Mouse (Mus musculus) stomach, postnatal 0 days (tissue): ENCODE measurements around the gene Reps1. TPM values are rescaled to one million over a fixed set of nuclear protein-coding genes. Genes with fewer than 3 reads are reported as not detected.

Experiments
- ATAC-seq: fragments of 200-750 bp; cut with Nextera tagmentation; 2 replicates; pipeline ENCODE4 v1.8.0; 2017; ENCODE audit not compliant: low FRiP score, low TSS enrichment
- DNase-seq: peaks from one replicate; pipeline ENCODE4 v3.0.0-alpha.2; 2016; ENCODE audit warnings: low spot score
- H3K27ac ChIP-seq: fragments of 300-500 bp; sonication (generic); replicated peaks from 2 replicates; pipeline ENCODE4 v1.5.1; 2014; ENCODE audit warnings: mild to moderate bottlenecking, control low read depth
- H3K27me3 ChIP-seq: fragments of 300-500 bp; sonication (generic); 2 replicates; pipeline ENCODE4 v1.6.1; 2014; ENCODE audit warnings: low read length; ENCODE audit not compliant: control insufficient read depth, insufficient read depth
- H3K36me3 ChIP-seq: fragments of 300-500 bp; sonication (generic); 2 replicates; pipeline ENCODE4 v1.6.1; 2014; ENCODE audit warnings: low read length, mixed read lengths; ENCODE audit not compliant: control insufficient read depth, insufficient read depth
- H3K4me1 ChIP-seq: fragments of 300-500 bp; sonication (generic); replicated peaks from 2 replicates; pipeline ENCODE4 v1.6.1; 2014; ENCODE audit warnings: antibody characterized with exemption; ENCODE audit not compliant: control insufficient read depth, insufficient read depth
- H3K4me2 ChIP-seq: fragments of 300-500 bp; sonication (generic); replicated peaks from 2 replicates; pipeline ENCODE4 v1.6.1; 2014; ENCODE audit warnings: low read depth, mild to moderate bottlenecking, control low read depth, moderate library complexity
- H3K4me3 ChIP-seq: fragments of 300-500 bp; sonication (generic); 2 replicates; pipeline ENCODE4 v1.5.1; 2014; ENCODE audit warnings: low read depth, low read length, control low read depth
- H3K9ac ChIP-seq: fragments of 300-500 bp; sonication (generic); 2 replicates; pipeline ENCODE4 v1.6.1; 2014; ENCODE audit warnings: mild to moderate bottlenecking, low read length, control low read depth, mixed read lengths
- H3K9me3 ChIP-seq: fragments of 300-500 bp; sonication (generic); 2 replicates; pipeline ENCODE4 v1.6.1; 2016; ENCODE audit warnings: low read length; ENCODE audit not compliant: control insufficient read depth
- CTCF ChIP-seq: IDR thresholded peaks from 2 replicates; pipeline ENCODE4 v1.5.1; 2016; ENCODE audit warnings: antibody characterized with exemption, low read depth, mild to moderate bottlenecking, moderate library complexity
- EP300 ChIP-seq: optimal IDR thresholded peaks from 2 replicates; pipeline ENCODE3; 2016; ENCODE audit warnings: antibody characterized with exemption
- whole genome bisulfite sequencing: fragments of 180-500 bp; shearing (Covaris S2); extraction: QIAGEN DNeasy Blood & Tissue Kit; methylation state at CpG from one replicate; pipeline ENCODE4 v1.1.7; 2014; 5-methylcytosine and 5-hydroxymethylcytosine counted together
- polyA plus RNA-seq: library from polyadenylated mRNA; unstranded; fragments of >200 nt; fragmentation: Nextera tagmentation; extraction: Ambion mirVana; gene quantifications from 2 replicates; pipeline ENCODE4 v1.2.1, GENCODE M21; 2015

Gene Reps1
- 10.6 and 12.9 TPM in 2 replicates for polyA plus RNA-seq

DNA sequence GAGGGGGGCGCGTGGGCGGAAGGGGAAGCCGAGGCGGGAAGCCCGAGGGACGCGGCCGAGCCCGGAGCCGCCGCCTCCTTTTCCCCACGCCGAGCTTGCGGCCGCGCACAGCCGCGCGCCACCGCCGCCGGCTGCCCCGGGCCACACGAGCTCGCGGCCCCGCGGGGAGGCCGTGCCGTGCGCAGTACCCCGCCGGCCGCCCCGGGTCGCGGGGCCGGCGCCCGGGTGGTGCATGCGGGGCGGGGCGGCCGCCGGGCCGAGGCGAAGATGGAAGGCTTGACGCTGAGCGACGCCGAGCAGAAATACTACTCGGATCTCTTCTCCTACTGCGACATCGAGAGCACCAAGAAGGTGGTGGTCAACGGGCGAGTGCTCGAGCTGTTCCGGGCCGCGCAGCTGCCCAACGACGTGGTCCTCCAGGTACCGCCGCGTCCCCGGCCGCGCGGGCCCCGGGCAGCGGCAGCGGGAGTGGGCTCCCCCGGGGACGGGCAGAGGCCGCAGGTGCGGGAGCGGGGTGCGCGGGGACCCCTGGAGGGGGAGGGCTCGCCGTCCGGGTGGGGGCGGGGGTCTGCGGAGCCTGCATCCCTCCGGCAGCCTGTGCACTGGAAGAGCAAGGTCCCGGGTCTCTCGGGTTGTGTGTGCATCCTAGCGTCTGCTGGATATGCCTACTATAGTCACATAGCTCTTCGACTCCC, at the start of gene Reps1:
Reps1 (plus strand) TSS at position 166 of the 695 bp plus-strand sequence.
- 1% methylated on average over 51 of the region's 90 CpGs for WGBS
- ATAC-seq (peak; percentile 78), DNase-seq (peak; percentile 53)
- no peaks in the 10 kb centered on the region for H3K9me3 ChIP-seq
- H3K27me3 ChIP-seq: no peaks in the 10 kb centered on the region
- peak within 1 kb of the TSS; percentile 95 for H3K27ac ChIP-seq
- no peaks in the 10 kb centered on the region for H3K36me3 ChIP-seq
- H3K4me3 ChIP-seq: peak within 1 kb of the TSS; percentile 97
- H3K4me2 ChIP-seq: peak within 1 kb of the TSS; percentile 66
- H3K4me1 ChIP-seq: no peaks in the 10 kb centered on the region
- peak within 1 kb of the TSS; percentile 97 for H3K9ac ChIP-seq
- TF ChIP-seq EP300: no peak
- no peak for TF ChIP-seq CTCF

DNA sequence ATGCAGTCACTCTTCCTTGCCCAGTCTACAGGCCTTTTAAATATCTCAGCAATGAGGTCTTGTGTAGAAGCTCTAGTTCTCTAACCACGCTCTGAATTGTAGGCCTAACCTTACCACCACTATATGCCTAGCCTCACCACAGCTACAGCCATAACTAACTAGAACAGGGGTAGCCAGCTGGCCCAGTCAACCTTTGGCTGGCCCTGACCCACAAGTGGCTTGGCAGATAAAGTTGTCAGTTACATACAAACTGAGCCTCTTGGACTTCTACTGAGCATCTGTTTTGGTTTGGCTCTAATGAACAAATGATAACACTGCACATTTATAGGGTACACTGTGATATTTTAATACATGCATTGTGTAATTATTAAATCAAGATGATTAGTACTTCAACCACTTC, 48.9 kb upstream of the Reps1 start:
- Histone ChIP-seq H3K9me3 (no peaks in the 10 kb centered on the region), H3K4me3 (no peak overlapping the region), H3K9ac (no peak overlapping the region), H3K27ac (no peak overlapping the region), H3K36me3 (peaks cover 5% of the 10 kb centered on the region; the same call in 1 of the 2 replicates), H3K4me1 (no peaks in the 10 kb centered on the region), H3K27me3 (no peaks in the 10 kb centered on the region), H3K4me2 (no peak overlapping the region)
- TF ChIP-seq EP300: no peak
- TF ChIP-seq CTCF: no peak
- ATAC-seq: no peak
- WGBS: 74% methylated on average over 1 of the region's 1 CpGs
- DNase-seq: no peak

- H3K9me3 ChIP-seq: no peaks in the 10 kb centered on the region
- DNase-seq (no peak), ATAC-seq (no peak)
- 81% methylated on average over 3 of the region's 3 CpGs for WGBS
- TF ChIP-seq CTCF (no peak), EP300 (no peak)
- H3K27ac ChIP-seq: no peak overlapping the region
- no peak overlapping the region for H3K4me3 ChIP-seq
- no peak overlapping the region for H3K4me2 ChIP-seq
- H3K9ac ChIP-seq: no peak overlapping the region
- H3K4me1 ChIP-seq: no peaks in the 10 kb centered on the region
- no peaks in the 10 kb centered on the region for H3K27me3 ChIP-seq
- H3K36me3 ChIP-seq: peaks cover 5% of the 10 kb centered on the region; the same call in 1 of the 2 replicates
Measured at GRCm38 (mm10) chr10:18007243-18007642, 48.4 kb upstream of the Reps1 start.

DNA sequence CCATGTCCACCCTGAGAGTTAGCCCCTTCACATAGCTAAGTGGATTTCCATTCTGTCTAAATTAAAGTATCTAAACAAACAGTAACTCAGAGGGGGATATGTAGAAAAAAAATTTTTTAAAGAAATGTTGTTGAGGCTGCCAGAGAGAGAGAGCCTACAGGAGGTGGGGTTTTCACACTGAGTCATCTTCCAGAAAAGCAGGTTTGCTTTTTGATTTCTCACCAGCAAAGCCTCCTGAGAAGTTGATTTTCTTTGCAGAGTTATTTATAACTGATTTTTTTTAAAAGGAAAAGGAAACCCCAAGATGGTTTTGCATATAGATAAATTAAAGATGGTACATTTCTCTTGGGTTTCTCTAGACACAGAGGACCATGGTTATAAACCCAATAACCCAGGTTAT, 47.5 kb upstream of the Reps1 start:
- Histone ChIP-seq H3K9ac (no peak overlapping the region), H3K4me2 (no peak overlapping the region), H3K27me3 (no peaks in the 10 kb centered on the region), H3K4me1 (no peaks in the 10 kb centered on the region), H3K27ac (no peak overlapping the region), H3K36me3 (peaks cover 5% of the 10 kb centered on the region; the same call in 1 of the 2 replicates), H3K9me3 (no peaks in the 10 kb centered on the region), H3K4me3 (no peak overlapping the region)
- ATAC-seq (no peak), DNase-seq (no peak)
- TF ChIP-seq CTCF: no peak

DNA sequence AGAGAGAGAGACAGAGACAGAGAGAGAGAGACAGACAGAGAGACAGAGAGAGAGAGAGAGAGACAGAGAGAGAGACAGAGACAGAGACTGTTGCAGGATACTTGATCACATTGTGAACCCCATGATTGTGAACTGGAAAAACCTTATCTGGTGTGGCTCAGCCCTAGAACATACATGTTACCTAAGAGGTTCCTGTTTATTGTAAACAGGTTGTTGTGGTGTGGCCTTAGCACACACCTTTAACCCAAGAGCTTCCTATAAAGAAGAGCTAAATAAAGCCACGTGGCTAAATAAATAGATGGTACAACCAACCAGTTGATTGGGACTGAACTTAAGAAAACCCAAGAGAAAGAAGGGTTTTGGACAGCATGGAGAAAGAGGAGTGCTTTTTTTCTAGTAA, 45.9 kb upstream of the Reps1 start:
- no peak overlapping the region for H3K9ac ChIP-seq
- 73% methylated on average over 1 of the region's 1 CpGs for WGBS
- no peak overlapping the region for H3K4me3 ChIP-seq
- no peaks in the 10 kb centered on the region for H3K9me3 ChIP-seq
- DNase-seq: no peak
- H3K27ac ChIP-seq: no peak overlapping the region
- H3K36me3 ChIP-seq: peaks cover 10% of the 10 kb centered on the region; the same call in 1 of the 2 replicates
- H3K27me3 ChIP-seq: no peaks in the 10 kb centered on the region
- ATAC-seq: no peak
- H3K4me1 ChIP-seq: no peaks in the 10 kb centered on the region
- no peak overlapping the region for H3K4me2 ChIP-seq
- TF ChIP-seq CTCF (no peak), EP300 (no peak)

- no peak overlapping the region for H3K4me3 ChIP-seq
- DNase-seq (no peak), ATAC-seq (no peak)
- H3K9me3 ChIP-seq: no peaks in the 10 kb centered on the region
- H3K27ac ChIP-seq: no peak overlapping the region
- peaks cover 14% of the 10 kb centered on the region; the same call in 1 of the 2 replicates for H3K36me3 ChIP-seq
- TF ChIP-seq EP300 (no peak), CTCF (no peak)
- H3K4me1 ChIP-seq: no peaks in the 10 kb centered on the region
- no peaks in the 10 kb centered on the region for H3K27me3 ChIP-seq
- WGBS: 65% methylated on average over 5 of the region's 5 CpGs
- H3K9ac ChIP-seq: no peak overlapping the region
- no peak overlapping the region for H3K4me2 ChIP-seq
Measured at GRCm38 (mm10) chr10:18011761-18012160, 43.9 kb upstream of the Reps1 start.
